Mouse (Mus musculus): Measurements from ENCODE around the gene Hcn3.

Hcn3 gene

DNA sequence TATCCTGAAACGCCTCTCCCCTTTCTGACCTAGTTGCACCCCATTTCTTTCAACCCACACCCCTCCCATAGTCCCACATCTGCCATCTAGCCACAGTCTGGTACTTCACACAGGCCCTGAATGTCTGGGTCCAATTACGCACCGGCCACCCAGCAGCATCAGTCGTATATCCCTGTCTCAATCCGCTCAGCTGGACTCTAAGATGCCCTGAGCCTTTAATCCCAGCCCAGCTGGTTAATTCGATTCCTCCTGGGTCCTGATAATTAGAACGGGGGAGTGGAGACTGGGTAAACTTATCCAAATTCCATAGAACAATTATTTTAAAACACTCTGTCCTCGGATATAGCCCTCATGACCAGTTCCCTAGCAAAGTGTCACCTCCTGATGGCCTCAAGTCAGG is 14.4 kb downstream of the Hcn3 start:
- no peak for DNase-seq

DNA sequence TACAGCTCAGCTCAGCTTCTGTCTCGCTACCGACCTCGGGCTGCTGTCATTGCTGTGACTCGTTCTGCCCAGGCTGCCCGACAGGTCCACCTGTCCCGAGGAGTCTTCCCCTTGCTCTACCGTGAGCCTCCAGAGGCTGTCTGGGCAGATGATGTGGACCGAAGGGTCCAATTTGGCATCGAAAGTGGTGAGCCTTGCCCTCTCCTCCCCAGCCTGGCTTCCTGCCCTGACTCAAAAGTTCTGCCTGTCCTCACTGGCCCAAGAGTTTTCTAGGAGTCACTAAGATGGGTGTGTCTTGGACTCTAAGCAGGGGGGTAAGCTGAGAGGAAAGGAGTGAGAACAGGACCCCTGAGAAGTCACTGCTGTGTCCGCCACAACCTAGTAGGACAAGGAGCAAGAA is 15.2 kb downstream of the Hcn3 start:
- DNase-seq, result no peak

DNA sequence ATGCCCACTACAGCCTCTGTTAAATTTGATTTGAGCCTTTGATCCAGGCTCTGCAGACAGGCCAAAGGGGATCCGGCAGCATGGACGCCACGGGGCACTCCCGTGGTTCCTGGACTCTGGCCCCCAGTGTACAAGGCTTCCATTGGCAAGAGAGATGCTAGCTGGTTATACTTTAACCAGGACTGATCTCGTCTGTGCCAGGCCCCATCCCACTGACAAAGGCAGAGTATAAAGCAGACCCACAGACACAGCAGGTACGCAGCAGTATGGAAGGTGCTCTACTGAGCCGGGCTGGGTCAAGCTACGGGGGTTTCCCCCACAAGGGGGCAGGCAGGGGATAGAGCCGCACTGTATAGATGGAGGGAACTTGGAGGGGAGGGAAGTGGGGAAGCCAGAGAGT is 23.6 kb downstream of the Hcn3 start:
- DNase-seq, result no peak

DNA sequence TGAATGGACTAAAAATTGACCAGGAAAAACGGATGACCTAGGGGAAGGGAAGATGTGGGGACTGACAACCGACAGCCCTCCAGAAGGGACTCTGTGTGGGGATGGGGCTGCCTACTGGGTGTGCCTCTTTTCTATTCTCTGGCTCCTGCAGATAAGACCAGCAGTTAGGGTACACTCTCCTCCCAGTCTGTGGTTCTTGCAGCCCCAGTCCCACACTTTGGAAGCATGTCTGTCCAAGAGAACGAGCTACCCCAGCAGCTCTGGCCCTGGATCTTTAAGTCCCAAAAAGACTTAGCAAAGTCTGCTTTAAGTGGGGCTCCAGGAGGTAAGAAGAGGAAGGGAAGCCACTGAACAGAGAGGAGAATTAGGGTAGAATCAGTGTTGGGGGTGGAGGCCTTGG is 24.0 kb downstream of the Hcn3 start, which contains the start of gene Pklr:
Gene Pklr (plus strand): TSS at position 185 of the 400 bp plus-strand sequence.
- no peak for DNase-seq

DNA sequence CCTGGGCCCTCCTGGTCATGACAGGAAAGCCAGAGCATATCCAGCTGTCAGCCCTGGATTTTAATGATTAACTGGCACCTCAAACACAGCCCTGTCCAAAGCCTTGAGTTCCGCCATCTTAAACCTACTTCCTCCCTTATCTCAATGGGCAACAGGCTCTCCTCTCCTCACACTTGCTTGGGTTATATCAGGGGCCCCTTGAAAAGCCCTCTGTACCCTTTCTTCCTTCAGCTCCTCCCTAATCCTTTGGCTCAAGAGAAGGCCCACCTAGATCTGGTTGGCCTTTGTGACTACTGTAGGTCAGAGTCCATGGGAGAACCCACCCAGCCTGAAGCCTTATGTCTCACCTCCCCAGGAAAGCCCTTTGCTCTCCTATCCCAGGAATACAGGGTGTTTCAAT is 26.2 kb downstream of the Hcn3 start:
- DNase-seq, result no peak

DNA sequence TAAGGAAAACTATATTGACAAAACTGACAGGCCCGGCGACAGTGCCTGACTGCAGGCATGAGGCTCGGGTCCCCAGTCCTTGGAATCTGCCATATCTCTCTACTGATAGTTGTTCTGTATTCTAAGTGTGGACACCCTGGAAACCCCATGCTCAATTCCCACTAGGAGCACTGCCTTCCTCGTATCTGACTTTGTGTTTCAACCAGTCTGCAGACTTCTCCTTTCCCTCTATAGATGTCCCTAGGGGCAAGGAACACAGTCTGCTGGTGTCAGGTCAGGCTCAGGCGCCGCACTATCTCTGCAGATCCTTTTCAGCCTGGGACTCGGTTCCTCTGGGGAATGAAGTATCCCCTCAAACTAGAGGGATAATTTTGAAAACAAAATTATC is 26.9 kb downstream of the Hcn3 start:
- DNase-seq, result no peak

DNA sequence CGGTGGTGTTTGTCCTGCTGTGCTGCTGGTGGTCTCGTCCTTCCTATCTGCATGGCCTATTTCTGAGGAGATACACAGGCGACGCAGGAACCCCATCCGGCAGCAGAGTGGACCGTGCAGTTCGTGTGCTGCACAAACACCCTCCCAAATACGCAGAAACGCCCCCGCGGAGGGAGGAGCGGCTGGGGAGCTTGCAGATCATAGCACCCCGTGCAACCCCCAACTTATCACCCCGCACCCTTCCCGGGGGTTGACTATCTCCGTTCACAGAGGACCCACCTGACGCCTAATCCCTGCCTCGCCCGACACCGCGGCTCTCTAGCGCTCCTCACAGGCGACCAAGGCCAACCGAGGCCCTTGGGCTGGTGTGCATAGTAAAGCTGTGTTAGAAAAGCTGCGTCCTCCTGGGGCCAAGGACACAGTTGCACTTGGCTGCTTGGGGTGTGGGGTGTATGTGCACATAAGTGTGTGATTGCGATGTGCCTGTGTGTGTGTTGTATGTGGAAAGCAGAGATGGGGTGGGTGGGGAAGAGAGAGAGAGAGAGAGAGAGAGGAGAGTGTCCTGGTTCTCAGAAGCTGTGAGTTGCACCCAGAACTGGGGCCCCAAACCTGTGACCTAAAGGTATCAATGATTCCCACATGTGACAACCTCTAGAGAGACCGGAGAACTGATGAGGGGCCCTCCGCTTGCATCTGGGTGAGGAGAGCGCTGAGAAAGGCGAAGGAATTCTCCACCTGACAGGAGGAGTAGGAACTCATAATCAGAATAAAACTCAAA is 27.5 kb downstream of the Hcn3 start:
- peak; percentile 51 for DNase-seq

DNA sequence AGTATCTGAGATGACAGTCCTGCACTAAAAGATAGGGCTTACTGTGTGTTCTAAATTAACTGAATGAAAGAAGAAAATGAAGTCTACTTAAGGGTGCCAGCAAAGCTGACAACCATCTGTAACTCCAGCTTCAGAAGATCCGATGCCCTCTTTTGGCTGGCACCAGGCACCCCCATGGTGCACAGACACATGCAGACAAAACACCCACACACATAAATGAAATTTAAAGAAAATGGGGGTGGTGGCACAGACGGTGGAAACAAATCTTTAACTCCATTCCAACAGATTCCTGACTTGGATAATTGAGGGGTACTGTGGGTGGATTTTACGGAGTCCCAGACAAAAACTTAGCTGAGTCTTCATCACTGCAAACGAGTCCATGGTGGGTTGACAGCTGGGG is 28.2 kb downstream of the Hcn3 start:
- DNase-seq, result no peak

DNA sequence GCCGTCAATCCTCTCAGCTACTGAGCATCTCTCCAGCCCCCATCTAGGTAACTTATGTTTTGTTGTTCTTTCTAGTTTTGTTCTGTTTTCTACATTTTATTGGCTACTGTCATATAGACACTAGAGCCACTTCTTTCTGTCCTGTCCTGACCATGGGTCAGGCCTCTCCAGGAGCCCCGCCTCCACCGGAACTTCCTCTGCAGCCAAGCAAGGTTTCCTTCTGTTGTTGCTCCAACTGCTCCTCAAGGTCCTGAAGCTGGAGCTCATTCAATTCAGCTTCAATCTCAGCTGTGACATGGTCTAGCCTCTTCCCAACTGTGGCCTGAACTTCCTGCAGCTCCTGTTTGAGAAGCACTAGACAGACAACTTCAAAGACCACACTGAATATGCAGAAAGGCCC is 30.1 kb downstream of the Hcn3 start:
- DNase-seq, result no peak

DNA sequence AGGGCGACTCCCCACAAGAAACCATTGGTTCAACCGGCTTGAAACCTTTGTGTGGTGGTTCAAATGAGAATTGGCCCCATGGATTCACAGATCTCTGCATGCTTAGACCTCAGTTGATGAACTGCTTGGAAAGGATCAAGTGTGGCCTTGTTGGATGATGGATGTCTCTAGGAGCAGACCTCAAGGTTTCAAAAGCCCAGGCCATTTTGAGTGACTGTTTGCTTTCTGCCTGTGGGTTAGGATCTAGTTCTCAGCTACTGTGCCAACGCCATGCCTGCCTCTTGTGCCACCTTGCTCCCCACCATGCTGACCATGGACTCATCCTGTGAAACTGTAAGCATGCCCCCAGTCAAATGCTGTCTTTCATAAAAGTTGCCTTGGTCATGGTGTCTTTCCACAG is 34.0 kb downstream of the Hcn3 start:
- DNase-seq, result no peak

DNA sequence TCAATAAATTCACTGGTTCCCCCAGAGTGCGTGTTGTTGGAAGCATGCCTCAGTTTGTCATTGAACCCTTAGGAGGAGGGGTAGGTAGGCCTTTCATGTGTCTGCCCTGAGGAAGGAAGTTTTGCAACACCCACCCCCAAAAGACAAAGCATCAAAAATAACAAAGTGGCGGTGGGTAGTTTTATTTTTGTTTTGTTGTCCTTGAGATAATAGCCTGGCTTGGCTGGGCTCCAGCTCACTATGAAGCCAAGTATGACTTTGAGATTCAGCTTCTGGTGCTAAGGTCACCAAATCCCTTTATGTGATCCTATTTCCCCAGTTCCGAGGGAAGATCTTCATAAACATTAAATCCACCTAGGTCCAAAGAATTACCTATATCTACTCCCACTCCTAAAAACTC is 35.8 kb downstream of the Hcn3 start:
- no peak for DNase-seq

DNA sequence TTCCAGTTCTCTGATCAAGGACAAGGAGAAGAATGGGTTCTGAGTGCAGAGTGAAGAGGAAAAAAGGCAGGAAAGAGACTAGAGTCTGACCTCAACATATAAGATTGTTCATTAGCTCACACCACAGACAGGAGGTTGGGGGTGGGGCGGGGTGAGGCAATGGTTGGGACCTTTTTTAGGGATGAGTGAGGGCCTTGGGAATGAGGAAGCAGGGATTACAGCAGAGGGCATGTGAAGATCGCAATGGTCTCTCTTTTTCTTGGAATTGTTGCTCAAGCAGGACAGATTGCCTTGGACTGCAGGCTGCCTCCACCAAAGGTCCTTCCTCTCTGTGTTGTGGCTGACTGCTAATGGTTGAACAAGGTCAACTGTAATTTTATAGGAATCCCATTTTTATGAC is 36.7 kb downstream of the Hcn3 start:
- DNase-seq, result no peak

DNA sequence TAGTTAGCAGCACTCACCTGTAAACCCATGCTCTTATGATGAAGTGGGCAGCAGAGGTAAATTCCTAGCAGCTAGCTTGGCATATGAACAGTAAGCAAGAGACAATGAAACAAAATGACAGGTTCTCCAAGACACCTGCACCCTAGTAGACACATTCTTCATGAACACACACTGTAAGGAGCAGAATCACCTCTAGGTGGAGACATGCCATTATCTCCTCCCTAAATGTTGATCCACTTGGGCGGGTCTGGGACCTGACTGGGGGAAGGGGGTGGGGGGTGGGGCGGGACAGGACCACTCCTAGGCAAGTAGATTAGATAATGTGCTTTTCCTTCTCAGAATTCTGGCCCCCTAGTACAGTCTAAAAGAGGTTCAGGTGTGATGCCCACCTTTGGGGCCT is 44.5 kb downstream of the Hcn3 start:
- no peak for DNase-seq

DNA sequence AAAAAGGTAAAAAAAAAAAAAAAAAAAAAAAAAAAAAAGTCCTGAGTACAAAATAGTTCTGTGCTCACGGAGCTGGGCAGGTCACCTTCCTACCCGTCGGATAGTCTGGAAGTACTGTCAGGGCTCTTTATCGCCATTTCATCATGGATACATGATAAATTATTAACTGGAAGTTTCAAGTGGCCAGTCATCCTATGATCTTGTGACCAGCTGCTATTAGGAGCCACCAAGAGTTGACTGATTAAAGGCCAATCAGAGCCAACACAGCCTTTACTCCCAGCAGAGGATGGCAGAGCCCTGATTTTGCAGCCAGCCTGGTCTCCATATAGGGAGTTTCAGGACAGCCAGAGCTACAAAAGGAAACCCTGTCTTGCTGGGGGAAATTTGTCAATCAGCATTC is 46.9 kb downstream of the Hcn3 start:
- DNase-seq, result no peak

DNA sequence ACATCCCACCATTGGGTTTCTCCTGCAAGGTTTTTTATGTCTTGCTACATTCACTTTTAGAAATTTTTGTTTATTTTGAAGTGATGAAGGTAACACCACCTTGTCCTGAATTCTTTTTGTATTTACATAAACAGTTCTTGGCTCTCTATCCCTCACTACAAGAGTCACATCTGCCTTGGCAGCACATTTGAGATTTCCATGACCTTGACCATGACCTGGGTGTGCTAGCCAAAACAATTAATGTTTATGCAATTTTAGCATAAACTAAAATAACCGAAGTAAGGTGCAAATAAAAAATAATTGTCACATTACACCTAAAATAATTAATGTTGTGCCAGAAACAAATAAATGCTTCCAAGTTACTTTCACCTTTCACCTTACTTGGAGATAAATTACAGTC is 51.9 kb downstream of the Hcn3 start:
- DNase-seq, result no peak

DNA sequence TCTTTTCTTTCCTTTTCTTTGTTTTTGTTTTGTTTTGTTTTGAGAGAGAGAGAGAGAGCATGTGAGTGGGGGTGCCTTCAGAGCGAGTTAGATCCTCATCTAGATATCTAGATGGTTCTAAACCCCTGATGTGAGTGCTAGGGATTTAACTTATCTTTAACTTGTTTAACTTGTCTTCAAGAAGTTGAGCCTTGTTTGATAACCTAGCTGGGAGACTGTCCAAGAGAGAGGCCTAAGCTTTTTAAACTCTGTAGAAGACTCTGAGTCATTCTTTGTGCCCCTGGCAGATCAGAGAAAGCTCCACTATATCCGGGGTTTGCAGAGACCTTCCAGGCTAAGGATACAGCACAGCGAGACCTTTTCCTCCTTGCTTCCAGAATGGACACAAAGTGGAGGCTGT is 52.5 kb downstream of the Hcn3 start:
- DNase-seq, result no peak

DNA sequence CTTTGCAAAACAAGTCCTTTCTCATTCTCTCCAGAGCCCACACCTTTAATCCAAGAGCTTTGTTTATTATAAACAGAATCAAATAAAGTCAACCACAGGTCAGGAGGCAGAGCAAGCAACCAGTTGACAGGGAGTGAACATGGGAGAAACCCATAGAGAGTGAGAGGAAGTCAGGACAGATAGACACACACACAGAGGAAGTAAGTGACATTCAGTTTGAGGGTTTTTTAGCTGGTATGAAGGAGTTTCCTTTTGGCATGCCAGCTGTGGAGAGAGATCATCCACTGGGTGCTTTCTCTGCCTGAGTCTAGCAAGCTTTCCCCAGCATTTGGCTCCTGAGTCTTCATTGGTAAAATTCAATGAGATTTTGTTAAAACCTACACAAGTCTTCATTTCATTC is 53.1 kb downstream of the Hcn3 start:
- DNase-seq, result no peak

DNA sequence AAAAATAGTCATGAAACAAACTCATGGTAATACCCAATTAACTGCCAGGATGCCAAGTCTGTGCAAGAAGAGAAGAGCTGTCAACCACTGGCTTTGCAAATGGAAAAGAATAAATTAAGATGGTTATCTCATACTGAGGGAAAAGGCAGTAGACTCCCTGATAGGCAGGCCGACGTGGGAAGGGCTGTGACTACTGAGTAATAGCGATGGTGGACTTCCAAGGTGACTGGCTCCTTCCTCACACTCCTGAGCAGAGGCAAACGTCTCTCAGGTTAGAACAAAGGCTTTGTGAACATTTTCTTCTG is 56.8 kb downstream of the Hcn3 start:
- DNase-seq, result no peak

DNA sequence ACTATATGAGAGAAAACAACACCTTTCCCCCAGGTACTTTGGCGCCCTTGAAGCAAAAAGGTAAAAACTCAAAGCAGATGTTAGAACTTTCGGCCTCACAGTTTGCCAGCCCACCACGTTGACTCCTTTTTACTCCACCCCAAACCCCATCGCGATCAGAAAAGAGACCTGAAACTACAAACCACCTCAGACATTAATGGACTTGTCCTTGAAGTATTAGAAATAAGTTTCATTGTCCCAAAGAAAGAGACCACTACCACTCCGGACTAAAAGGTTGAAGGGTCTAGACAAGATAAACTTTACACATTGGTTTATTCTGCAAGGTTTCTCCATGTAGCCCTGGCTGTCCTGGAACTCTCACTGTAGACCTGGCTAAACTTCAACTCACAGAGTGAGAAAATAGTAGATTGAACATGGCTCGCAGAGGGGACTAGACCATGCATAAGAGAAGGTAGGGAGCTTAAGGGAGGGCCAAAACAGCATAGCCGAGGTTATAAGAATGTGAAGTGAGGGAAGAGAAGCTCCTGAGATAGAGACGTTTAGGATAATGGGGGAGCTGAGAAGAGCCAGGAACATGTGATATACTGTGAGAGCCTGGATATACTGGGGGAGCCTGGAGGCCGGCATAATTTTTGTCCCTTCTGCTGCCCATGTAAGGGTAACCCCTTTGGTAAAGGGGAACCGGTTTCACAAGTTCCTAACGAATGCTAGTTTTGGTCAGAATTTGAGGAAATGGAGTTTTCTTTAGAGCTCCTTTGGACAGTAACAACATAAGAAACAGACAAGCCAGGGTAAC is 57.3 kb downstream of the Hcn3 start:
- no peak for DNase-seq

DNA sequence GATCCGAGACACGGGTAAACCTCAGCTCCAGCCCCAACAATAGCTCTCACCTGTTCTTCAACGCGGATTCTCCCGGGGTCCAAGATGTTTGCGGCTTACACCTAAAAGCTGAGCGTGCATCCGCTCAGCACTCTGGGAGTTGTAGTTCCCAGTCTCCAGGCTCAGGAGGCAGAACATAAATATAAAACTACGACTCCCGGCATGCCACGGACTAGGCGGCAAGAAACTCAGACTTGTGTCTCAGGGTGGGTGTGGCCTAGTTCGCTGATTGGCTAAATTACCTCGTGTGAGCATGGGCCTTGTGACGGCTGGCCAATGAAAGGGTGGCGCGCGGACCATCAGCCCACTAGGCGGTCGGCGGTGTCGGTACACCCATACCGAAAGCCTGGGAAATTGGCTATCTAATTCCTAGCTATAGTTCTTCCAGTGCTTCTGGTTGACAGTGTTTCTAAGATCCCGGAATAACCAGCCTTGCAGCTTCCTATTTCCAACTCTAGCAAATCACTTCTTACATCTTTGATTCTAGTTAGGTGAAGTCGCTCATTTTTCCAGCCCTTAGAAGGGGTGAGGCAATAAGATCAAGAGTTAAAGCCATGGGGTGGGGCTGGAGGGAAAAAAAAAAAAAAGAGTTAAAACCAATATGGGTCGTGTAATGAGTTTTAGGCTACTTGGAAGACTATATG is 58.0 kb downstream of the Hcn3 start, which contains the start of gene Fdps:
Gene Fdps (minus strand): TSS at position 148 of the 683 bp plus-strand sequence.
- DNase-seq, result peak; percentile 92

DNA sequence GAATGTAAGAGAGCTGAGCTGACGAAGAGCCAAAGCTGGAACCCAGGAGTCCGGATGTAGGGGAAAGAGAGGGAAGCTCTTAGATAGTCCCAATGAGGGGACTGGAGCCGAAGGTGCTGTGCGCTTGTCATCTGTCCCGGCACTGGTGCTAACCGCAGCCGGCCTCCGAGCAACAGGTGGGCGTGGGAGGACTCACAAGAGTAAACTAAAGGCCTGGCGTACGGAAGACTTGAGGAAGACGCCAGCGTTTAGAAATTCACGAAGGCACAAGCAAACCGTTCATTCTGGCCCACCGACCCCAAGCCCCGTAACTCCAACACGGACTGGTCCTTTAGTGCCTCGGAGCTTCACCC is 58.6 kb downstream of the Hcn3 start:
- DNase-seq, result peak; percentile 66

DNA sequence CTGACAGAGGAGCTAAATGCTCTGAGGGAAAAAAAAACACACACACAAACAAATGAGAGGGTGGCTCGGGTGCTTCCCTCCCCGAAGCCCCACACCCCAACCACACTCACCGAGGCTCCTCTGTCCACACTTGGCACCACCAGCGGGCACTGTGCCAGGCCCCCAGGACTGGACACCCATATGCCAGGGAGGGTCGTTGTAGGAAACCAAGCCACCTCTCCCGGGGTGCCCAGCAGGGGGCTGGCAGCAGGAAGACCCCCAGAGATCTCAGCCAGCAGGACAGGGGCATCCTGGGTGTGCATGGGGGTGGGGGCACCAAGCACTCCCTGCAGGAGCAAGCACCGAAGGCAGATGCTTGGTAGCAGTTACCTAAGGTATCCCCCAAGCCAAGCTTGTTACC is 59.2 kb downstream of the Hcn3 start, which contains the start of gene Gm43738:
Gene Gm43738 (minus strand): TSS at position 289 of the 400 bp plus-strand sequence.
- DNase-seq, result no peak

All from right cerebral cortex, postnatal 14 days (tissue).